Mouse (Mus musculus) liver, postnatal 0 days (tissue): ENCODE data around the gene Wdr12.
A peak's percentile ranks its signal among the peaks of the same experiment; 100 is the strongest.

ENCODE experiments used
- CTCF ChIP-seq: sonication (generic); IDR thresholded peaks from 2 replicates; pipeline ENCODE4 v1.5.1; 2016; ENCODE audit warnings: antibody characterized with exemption, low read depth
- EP300 ChIP-seq: IDR thresholded peaks from 2 replicates; pipeline ENCODE4 v1.6.1; 2016; ENCODE audit warnings: antibody characterized with exemption, low read depth, mild to moderate bottlenecking

DNA sequence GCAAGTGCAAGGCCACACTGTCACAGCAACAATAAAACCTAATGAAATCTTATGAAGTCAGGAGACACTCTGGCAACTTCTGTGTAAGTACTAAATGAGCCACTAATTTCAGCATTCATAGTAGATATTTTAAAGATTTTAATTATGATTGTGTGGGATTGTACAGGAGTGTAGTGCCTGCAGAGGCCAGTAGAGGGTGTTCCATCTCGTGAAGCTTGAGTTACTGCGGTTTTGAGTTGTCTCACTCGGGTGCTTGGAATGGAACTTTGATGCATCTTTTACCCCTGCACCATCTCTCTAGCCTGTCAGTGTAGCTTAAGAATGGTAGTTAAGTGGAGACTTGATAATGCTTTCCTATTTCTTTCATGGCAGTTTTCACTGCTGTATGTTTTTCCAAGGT is 43.8 kb downstream of the Wdr12 start:
- TF ChIP-seq CTCF (peak; percentile 47), EP300 (no peak)
